Mouse (Mus musculus): ENCODE results near the gene Gm45808.

DNA sequence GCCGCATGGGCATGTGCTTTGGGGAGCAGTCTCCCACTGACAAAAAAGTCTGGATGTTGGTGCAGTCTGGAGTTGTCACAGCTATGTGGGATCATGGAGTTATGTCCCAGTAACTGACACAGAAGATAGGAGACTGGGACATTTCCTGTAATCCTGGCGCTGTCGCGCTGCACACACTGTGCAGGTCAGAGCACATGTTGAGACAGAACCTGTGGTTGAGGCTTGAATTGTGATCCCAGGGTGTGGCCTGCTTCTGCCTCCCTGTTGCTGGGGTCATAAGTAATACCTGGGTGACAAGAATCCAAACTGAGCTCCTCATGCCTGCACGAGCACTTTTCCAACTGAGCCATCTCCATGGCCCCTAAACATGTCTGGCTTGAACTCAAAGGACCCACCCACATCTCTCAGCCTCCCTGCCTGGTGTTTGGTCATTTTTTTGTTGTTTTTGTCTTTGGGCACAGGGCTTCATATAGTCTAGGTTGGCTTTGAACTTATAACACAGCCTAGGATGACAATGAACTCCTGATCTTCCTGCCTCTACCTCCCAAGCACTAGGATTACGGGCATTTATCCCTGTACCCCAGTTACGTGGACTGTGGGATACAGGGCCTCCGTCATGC lies 5.7 kb upstream of the Gm45808 start:
- TF ChIP-seq EP300 (IDR thresholded peaks at IDR 0.05; ENCODE audit: low read depth): no peak
- no peak for TF ChIP-seq CTCF (IDR thresholded peaks at IDR 0.05; ENCODE audit: low read depth)

Data from heart, postnatal 0 days (tissue).